Mouse (Mus musculus) forebrain, embryonic 14.5 days (tissue): ENCODE measurements around the gene Mmrn2. TPM values are rescaled to one million over a fixed set of nuclear protein-coding genes. Genes with fewer than 3 reads are reported as not detected.

Source experiments
- ATAC-seq: fragments of 200-750 bp; cut with Nextera tagmentation; 2 replicates; pipeline ENCODE4 v1.8.0; 2017; ENCODE audit warnings: mild to moderate bottlenecking, moderate library complexity
- DNase-seq: peaks from one replicate; pipeline ENCODE4 v3.0.0-alpha.2; 2015; ENCODE audit warnings: low spot score
- H3K27ac ChIP-seq: fragments of 300-500 bp; sonication (generic); 2 replicates; pipeline ENCODE4 v1.5.1; 2014; ENCODE audit warnings: low read depth, mild to moderate bottlenecking, control low read depth, low read length, moderate library complexity
- H3K27me3 ChIP-seq: fragments of 300-500 bp; sonication (generic); replicated peaks from 2 replicates; pipeline ENCODE4 v1.6.1; 2014; ENCODE audit warnings: low read length, control low read depth, mixed read lengths; ENCODE audit not compliant: control insufficient read depth, insufficient read depth
- H3K36me3 ChIP-seq: fragments of 300-500 bp; sonication (generic); 2 replicates; pipeline ENCODE4 v1.6.1; 2014; ENCODE audit warnings: low read length, control low read depth; ENCODE audit not compliant: control insufficient read depth, insufficient read depth
- H3K4me1 ChIP-seq: fragments of 300-500 bp; sonication (generic); 2 replicates; pipeline ENCODE4 v1.6.1; 2014; ENCODE audit warnings: antibody characterized with exemption, low read length, control low read depth; ENCODE audit not compliant: control insufficient read depth, insufficient read depth
- H3K4me2 ChIP-seq: fragments of 300-500 bp; sonication (generic); 2 replicates; pipeline ENCODE4 v1.6.1; 2014; ENCODE audit warnings: mild to moderate bottlenecking, control low read depth, low read length
- H3K4me3 ChIP-seq: fragments of 300-500 bp; sonication (generic); 2 replicates; pipeline ENCODE4 v1.5.1; 2014; ENCODE audit warnings: low read depth, low read length, control low read depth
- H3K9ac ChIP-seq: fragments of 300-500 bp; sonication (generic); 2 replicates; pipeline ENCODE4 v1.6.1; 2014; ENCODE audit warnings: mild to moderate bottlenecking, low read length, control low read depth, moderate library complexity
- H3K9me3 ChIP-seq: fragments of 300-500 bp; sonication (generic); replicated peaks from 2 replicates; pipeline ENCODE4 v1.6.1; 2016; ENCODE audit warnings: low read length, control low read depth, mixed read lengths; ENCODE audit not compliant: control insufficient read depth
- WGBS: fragments of 180-500 bp; shearing (Covaris S2); extraction: QIAGEN DNeasy Blood & Tissue Kit; methylation state at CpG from one replicate; pipeline ENCODE4 v1.1.7; 2014; 5-methylcytosine and 5-hydroxymethylcytosine counted together
- polyA plus RNA-seq: library from polyadenylated mRNA; unstranded; fragments of >200 nt; fragmentation: Nextera tagmentation; extraction: Ambion mirVana; gene quantifications from 2 replicates; pipeline ENCODE4 v1.2.1, GENCODE M21; 2014

Mmrn2 gene
- polyA plus RNA-seq = 3.5 and 3.6 TPM in 2 replicates

GRCm38 (mm10) chr14:34375415-34375904 lies at the start of gene Mmrn2:
Gene Mmrn2 (plus strand): TSS chr14:34375465.
- H3K27ac ChIP-seq = no peak within 1 kb of the TSS
- no peak within 1 kb of the TSS for H3K4me3 ChIP-seq
- no peaks in the 10 kb centered on the region for H3K36me3 ChIP-seq
- DNase-seq (no peak), ATAC-seq (no peak)
- H3K27me3 ChIP-seq = no peaks in the 10 kb centered on the region
- no peaks in the 10 kb centered on the region for H3K9me3 ChIP-seq
- no peaks in the 10 kb centered on the region for H3K4me1 ChIP-seq
- H3K4me2 ChIP-seq = no peak within 1 kb of the TSS
- H3K9ac ChIP-seq = no peak within 1 kb of the TSS
- WGBS = 85% methylated on average over 13 of the region's 13 CpGs

- Histone ChIP-seq H3K36me3 (peaks cover 49% of the 10 kb centered on the region), H3K27me3 (no peaks in the 10 kb centered on the region), H3K27ac (no peak overlapping the region), H3K4me2 (no peak overlapping the region), H3K4me1 (peaks cover 2% of the 10 kb centered on the region; the same call in 1 of the 2 replicates), H3K4me3 (no peak overlapping the region), H3K9me3 (no peaks in the 10 kb centered on the region), H3K9ac (no peak overlapping the region)
- no peak for ATAC-seq
- WGBS = 94% methylated on average over 3 of the region's 3 CpGs
- DNase-seq = no peak
These were observed 48.7 kb upstream of the Mmrn2 start for GRCm38 (mm10) chr14:34326606-34327005.

- H3K4me1 ChIP-seq = peaks cover 5% of the 10 kb centered on the region; the same call in 1 of the 2 replicates
- H3K27me3 ChIP-seq = no peaks in the 10 kb centered on the region
- no peak for ATAC-seq
- peaks cover 51% of the 10 kb centered on the region for H3K36me3 ChIP-seq
- H3K4me3 ChIP-seq = no peak overlapping the region
- no peak for DNase-seq
- H3K4me2 ChIP-seq = no peak overlapping the region
- H3K9me3 ChIP-seq = no peaks in the 10 kb centered on the region
- H3K27ac ChIP-seq = no peak overlapping the region
- no peak overlapping the region for H3K9ac ChIP-seq
- 95% methylated on average over 1 of the region's 1 CpGs for WGBS
These were observed 47.6 kb upstream of the Mmrn2 start for GRCm38 (mm10) chr14:34327618-34328017.

GRCm38 (mm10) chr14:34330657-34331158 lies 44.6 kb upstream of the Mmrn2 start:
- no peaks in the 10 kb centered on the region for H3K27me3 ChIP-seq
- DNase-seq (peak; percentile 39), ATAC-seq (peak; percentile 28)
- H3K27ac ChIP-seq = no peak overlapping the region; the same call in 1 of the 2 replicates
- WGBS = 77% methylated on average over 9 of the region's 9 CpGs
- H3K4me1 ChIP-seq = peaks cover 5% of the 10 kb centered on the region; the same call in 1 of the 2 replicates
- peaks cover 60% of the 10 kb centered on the region for H3K36me3 ChIP-seq
- H3K9ac ChIP-seq = no peak overlapping the region
- H3K9me3 ChIP-seq = no peaks in the 10 kb centered on the region
- no peak overlapping the region for H3K4me2 ChIP-seq
- H3K4me3 ChIP-seq = no peak overlapping the region

GRCm38 (mm10) chr14:34331886-34332285 lies 43.4 kb upstream of the Mmrn2 start:
- H3K9me3 ChIP-seq = no peaks in the 10 kb centered on the region
- H3K9ac ChIP-seq = no peak overlapping the region
- H3K4me3 ChIP-seq = no peak overlapping the region
- DNase-seq = peak; percentile 81
- H3K27me3 ChIP-seq = no peaks in the 10 kb centered on the region
- WGBS = 35% methylated on average over 3 of the region's 3 CpGs
- H3K27ac ChIP-seq = peak overlapping the region; percentile 17; the same call in 1 of the 2 replicates
- no peak overlapping the region for H3K4me2 ChIP-seq
- peaks cover 62% of the 10 kb centered on the region for H3K36me3 ChIP-seq
- peaks cover 5% of the 10 kb centered on the region; the same call in 1 of the 2 replicates for H3K4me1 ChIP-seq
- ATAC-seq = peak; percentile 72

- DNase-seq = peak; percentile 57
- Histone ChIP-seq H3K4me2 (no peak overlapping the region), H3K9me3 (no peaks in the 10 kb centered on the region), H3K36me3 (peaks cover 67% of the 10 kb centered on the region), H3K4me3 (no peak overlapping the region), H3K4me1 (peaks cover 5% of the 10 kb centered on the region; the same call in 1 of the 2 replicates), H3K9ac (no peak overlapping the region), H3K27me3 (no peaks in the 10 kb centered on the region), H3K27ac (peak overlapping the region; percentile 3; the same call in 1 of the 2 replicates)
- 69% methylated on average over 5 of the region's 5 CpGs for WGBS
- ATAC-seq = peak; percentile 86
These were observed 42.8 kb upstream of the Mmrn2 start for GRCm38 (mm10) chr14:34332476-34332875.

- Histone ChIP-seq H3K9me3 (no peaks in the 10 kb centered on the region), H3K9ac (no peak overlapping the region), H3K27ac (no peak overlapping the region), H3K27me3 (no peaks in the 10 kb centered on the region), H3K4me3 (no peak overlapping the region), H3K4me1 (no peaks in the 10 kb centered on the region), H3K36me3 (peaks cover 88% of the 10 kb centered on the region), H3K4me2 (no peak overlapping the region)
- ATAC-seq (no peak), DNase-seq (peak; percentile 14)
- WGBS = 17% methylated on average over 1 of the region's 1 CpGs
These were observed 35.8 kb upstream of the Mmrn2 start for GRCm38 (mm10) chr14:34339446-34339845.

- no peaks in the 10 kb centered on the region for H3K27me3 ChIP-seq
- WGBS = 89% methylated on average over 4 of the region's 4 CpGs
- H3K4me1 ChIP-seq = no peaks in the 10 kb centered on the region
- no peak overlapping the region for H3K4me2 ChIP-seq
- DNase-seq (no peak), ATAC-seq (no peak)
- no peaks in the 10 kb centered on the region for H3K9me3 ChIP-seq
- no peak overlapping the region for H3K9ac ChIP-seq
- no peak overlapping the region for H3K4me3 ChIP-seq
- H3K36me3 ChIP-seq = peaks cover 68% of the 10 kb centered on the region
- no peak overlapping the region for H3K27ac ChIP-seq
These were observed 33.3 kb upstream of the Mmrn2 start for GRCm38 (mm10) chr14:34341993-34342392.

- 92% methylated on average over 4 of the region's 4 CpGs for WGBS
- no peak overlapping the region for H3K9ac ChIP-seq
- DNase-seq (no peak), ATAC-seq (no peak)
- H3K4me2 ChIP-seq = no peak overlapping the region
- H3K27ac ChIP-seq = no peak overlapping the region
- H3K27me3 ChIP-seq = no peaks in the 10 kb centered on the region
- no peaks in the 10 kb centered on the region for H3K9me3 ChIP-seq
- H3K36me3 ChIP-seq = peaks cover 58% of the 10 kb centered on the region
- H3K4me3 ChIP-seq = no peak overlapping the region
- no peaks in the 10 kb centered on the region for H3K4me1 ChIP-seq
These were observed 32.2 kb upstream of the Mmrn2 start for GRCm38 (mm10) chr14:34343078-34343477.
